Mouse (Mus musculus) liver, embryonic 14.5 days (tissue): ENCODE results near the gene Zmym6. TPM values are rescaled to one million over a fixed set of nuclear protein-coding genes. Genes with fewer than 3 reads are reported as not detected.
A peak's percentile ranks its signal among the peaks of the same experiment; 100 is the strongest.

Source experiments
- ATAC-seq: fragments of 200-750 bp; cut with Nextera tagmentation; 2 replicates; pipeline ENCODE4 v1.8.0; 2017; ENCODE audit warnings: moderate number of reproducible peaks, mild to moderate bottlenecking, moderate library complexity; ENCODE audit not compliant: insufficient read depth
- DNase-seq, 3 experiments: peaks; one replicate each; pipeline ENCODE4 v3.0.0-alpha.2; 2012 to 2013; ENCODE audit warnings: low read depth in 3 of 3, low spot score in 3 of 3
- H3K27ac ChIP-seq: fragments of 300-500 bp; sonication (generic); 2 replicates; pipeline ENCODE4 v1.5.1; 2014; ENCODE audit warnings: moderate library complexity, mild to moderate bottlenecking, control low read depth, inconsistent platforms
- H3K27me3 ChIP-seq: fragments of 300-500 bp; sonication (generic); 2 replicates; pipeline ENCODE4 v1.6.1; 2014; ENCODE audit warnings: mild to moderate bottlenecking, low read length, moderate library complexity; ENCODE audit not compliant: control insufficient read depth, insufficient read depth
- H3K36me3 ChIP-seq: fragments of 300-500 bp; sonication (generic); replicated peaks from 2 replicates; pipeline ENCODE4 v1.6.1; 2014; ENCODE audit warnings: low read depth; ENCODE audit not compliant: control insufficient read depth, insufficient read depth
- H3K4me1 ChIP-seq, 2 experiments: fragments of 200-500 bp in 1 of 2; fragments of 300-500 bp in 1 of 2; sonication (generic) in 1 of 2; replicated peaks; 2 replicates each; pipeline ENCODE4 v1.6.1; 2012 to 2014; ENCODE audit warnings: antibody characterized with exemption in 1 of 2, inconsistent platforms in 1 of 2, low read length in 1 of 2; ENCODE audit not compliant: control insufficient read depth in 2 of 2, insufficient read depth in 2 of 2
- H3K4me2 ChIP-seq: fragments of 300-500 bp; sonication (generic); 2 replicates; pipeline ENCODE4 v1.6.1; 2014; ENCODE audit warnings: low read depth, mild to moderate bottlenecking, control low read depth, moderate library complexity
- H3K4me3 ChIP-seq, 2 experiments: fragments of 200-500 bp in 1 of 2; fragments of 300-500 bp in 1 of 2; sonication (generic) in 1 of 2; 2 replicates each; pipeline ENCODE4 v1.5.1; 2012 to 2014; ENCODE audit warnings: low read depth in 2 of 2, low read length in 2 of 2, mild to moderate bottlenecking in 2 of 2, control low read depth in 1 of 2, inconsistent platforms in 1 of 2, moderate library complexity in 1 of 2; ENCODE audit not compliant: insufficient read depth in 1 of 2
- H3K9ac ChIP-seq: fragments of 300-500 bp; sonication (generic); replicated peaks from 2 replicates; pipeline ENCODE4 v1.6.1; 2014; ENCODE audit warnings: mild to moderate bottlenecking, control low read depth, moderate library complexity
- H3K9me3 ChIP-seq: fragments of 300-500 bp; sonication (generic); 2 replicates; pipeline ENCODE4 v1.6.1; 2016; ENCODE audit warnings: low read length, mixed read lengths; ENCODE audit not compliant: control insufficient read depth
- CTCF ChIP-seq: IDR thresholded peaks from 2 replicates; pipeline ENCODE4 v1.5.1; 2016; ENCODE audit warnings: antibody characterized with exemption, low read depth, control low read depth
- EP300 ChIP-seq: IDR thresholded peaks from 2 replicates; pipeline ENCODE4 v1.6.1; 2016; ENCODE audit warnings: antibody characterized with exemption, low read depth
- WGBS: fragments of 180-500 bp; shearing (Covaris S2); extraction: QIAGEN DNeasy Blood & Tissue Kit; methylation state at CpG from one replicate; pipeline ENCODE4 v1.1.7; 2014; ENCODE audit not compliant: insufficient replicate concordance; 5-methylcytosine and 5-hydroxymethylcytosine counted together
- polyA plus RNA-seq, 2 experiments: library from polyadenylated mRNA; depleted of rRNA in 1 of 2; stranded (reverse) in 1 of 2; unstranded in 1 of 2; fragments of >200 nt; fragmentation: Nextera tagmentation in 1 of 2; extraction: Ambion mirVana in 1 of 2; gene quantifications; 2 replicates each; pipeline versions ENCODE4 v1.2.1 to v1.2.3; 2012 to 2014

Zmym6 gene
- polyA plus RNA-seq, 2 experiments, result 1.9 to 3.7 TPM

DNA sequence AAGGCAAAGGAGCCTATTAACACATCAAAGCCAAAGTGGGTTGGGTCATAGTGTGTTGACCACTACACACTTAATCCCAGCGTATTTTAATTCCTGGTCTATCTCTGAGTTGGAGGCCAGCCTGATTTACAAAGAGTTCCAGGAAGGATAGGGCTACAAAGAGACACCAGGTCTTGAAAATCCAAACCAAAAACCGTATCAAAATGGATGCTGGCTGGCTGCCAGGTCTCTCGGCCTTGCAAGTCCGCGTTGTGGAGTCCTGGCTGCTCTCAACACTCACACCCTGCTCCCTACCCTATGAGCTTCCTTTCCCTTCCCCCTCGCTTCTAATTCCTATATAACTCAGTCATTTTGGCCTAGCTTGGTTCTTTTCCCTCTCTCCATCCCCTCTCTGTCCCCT lies 61.3 kb downstream of the Zmym6 start:
- no peak for ATAC-seq
- no peak overlapping the region for H3K27ac ChIP-seq
- TF ChIP-seq EP300 (no peak), CTCF (no peak)
- no peak for DNase-seq
- no peaks in the 10 kb centered on the region for H3K36me3 ChIP-seq
- H3K27me3 ChIP-seq, result no peaks in the 10 kb centered on the region
- no peak overlapping the region for H3K4me2 ChIP-seq
- no peak overlapping the region for H3K4me3 ChIP-seq
- H3K9ac ChIP-seq, result no peak overlapping the region
- 48% methylated on average over 6 of the region's 6 CpGs for WGBS
- H3K4me1 ChIP-seq, result no peaks in the 10 kb centered on the region
- no peaks in the 10 kb centered on the region for H3K9me3 ChIP-seq

DNA sequence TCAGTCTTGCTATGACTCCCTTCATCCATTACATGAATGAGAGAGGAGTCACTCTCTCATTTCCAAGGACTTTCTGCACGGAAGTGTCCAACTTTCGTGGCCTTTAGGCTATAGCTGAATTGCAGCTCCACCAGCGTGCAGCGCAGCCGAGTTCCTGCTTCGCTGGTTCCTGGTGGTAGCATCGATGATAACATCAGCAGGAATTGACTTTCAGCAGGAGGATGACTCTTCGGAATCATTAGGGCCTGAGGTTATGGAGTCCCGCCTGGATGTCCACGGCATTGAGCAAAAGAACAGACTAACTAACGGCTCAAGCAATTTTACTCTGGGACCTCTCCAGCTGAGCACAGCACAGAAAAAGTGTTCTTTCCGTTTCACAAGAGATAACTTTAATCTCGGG lies 72.8 kb downstream of the Zmym6 start:
- Histone ChIP-seq H3K27ac (no peak overlapping the region), H3K4me2 (no peak overlapping the region), H3K9ac (no peak overlapping the region), H3K9me3 (no peaks in the 10 kb centered on the region), H3K4me3 (no peak overlapping the region), H3K4me1 (no peaks in the 10 kb centered on the region), H3K27me3 (no peaks in the 10 kb centered on the region), H3K36me3 (no peaks in the 10 kb centered on the region)
- DNase-seq (no peak), ATAC-seq (no peak)
- TF ChIP-seq CTCF, result no peak
- no peak for TF ChIP-seq EP300
- 63% methylated on average over 13 of the region's 13 CpGs for WGBS

DNA sequence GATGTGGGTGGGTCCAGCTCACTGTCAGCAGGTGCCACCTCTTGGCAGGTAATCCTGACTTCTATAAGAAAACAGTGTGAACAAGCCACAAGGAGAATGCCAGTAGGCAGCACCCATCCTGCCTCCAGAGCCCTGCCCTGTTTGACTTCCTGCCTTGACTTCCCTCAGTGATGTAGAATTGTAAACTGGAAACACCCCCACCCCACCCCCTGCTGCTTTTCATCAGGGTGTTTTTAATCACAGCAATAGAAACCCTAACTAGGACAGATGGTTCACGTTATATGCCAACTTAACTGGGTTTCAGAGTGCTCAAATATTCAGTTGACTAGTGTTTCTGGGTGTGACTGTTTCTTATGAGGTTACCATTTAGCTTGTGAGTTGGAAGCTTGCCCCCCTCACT lies 76.2 kb downstream of the Zmym6 start:
- ATAC-seq (no peak), DNase-seq (no peak)
- no peak for TF ChIP-seq EP300
- TF ChIP-seq CTCF, result no peak
- H3K27me3 ChIP-seq, result no peaks in the 10 kb centered on the region
- H3K4me1 ChIP-seq, result no peaks in the 10 kb centered on the region
- no peak overlapping the region for H3K4me3 ChIP-seq
- H3K9ac ChIP-seq, result no peak overlapping the region
- 41% methylated on average over 1 of the region's 1 CpGs for WGBS
- H3K9me3 ChIP-seq, result no peaks in the 10 kb centered on the region
- H3K36me3 ChIP-seq, result no peaks in the 10 kb centered on the region
- H3K4me2 ChIP-seq, result no peak overlapping the region
- H3K27ac ChIP-seq, result no peak overlapping the region

DNA sequence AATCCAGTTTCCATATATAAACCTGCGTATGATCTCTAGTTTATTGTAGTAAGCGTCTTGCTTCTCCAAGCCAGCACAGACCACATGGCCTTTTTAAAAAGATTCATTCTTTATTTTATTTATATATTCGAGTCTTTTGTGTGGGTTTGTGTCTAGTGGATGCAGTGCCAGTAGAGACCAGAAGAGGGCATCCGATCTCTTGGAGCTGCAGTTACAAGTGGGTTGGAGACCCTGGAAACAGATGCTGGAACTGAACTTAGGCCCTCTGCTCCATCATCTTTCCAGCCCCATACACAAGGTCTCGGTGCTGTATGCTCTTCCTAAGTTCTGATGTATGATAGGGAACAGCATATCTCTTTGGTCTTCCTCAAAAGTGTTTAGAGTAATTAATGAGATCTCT lies 78.6 kb downstream of the Zmym6 start:
- Histone ChIP-seq H3K9me3 (no peaks in the 10 kb centered on the region), H3K27ac (no peak overlapping the region), H3K4me3 (no peak overlapping the region), H3K4me2 (no peak overlapping the region), H3K9ac (no peak overlapping the region), H3K27me3 (no peaks in the 10 kb centered on the region), H3K36me3 (no peaks in the 10 kb centered on the region), H3K4me1 (no peaks in the 10 kb centered on the region)
- DNase-seq, result no peak
- 48% methylated on average over 5 of the region's 5 CpGs for WGBS
- no peak for TF ChIP-seq EP300
- TF ChIP-seq CTCF, result peak; percentile 42
- no peak for ATAC-seq

DNA sequence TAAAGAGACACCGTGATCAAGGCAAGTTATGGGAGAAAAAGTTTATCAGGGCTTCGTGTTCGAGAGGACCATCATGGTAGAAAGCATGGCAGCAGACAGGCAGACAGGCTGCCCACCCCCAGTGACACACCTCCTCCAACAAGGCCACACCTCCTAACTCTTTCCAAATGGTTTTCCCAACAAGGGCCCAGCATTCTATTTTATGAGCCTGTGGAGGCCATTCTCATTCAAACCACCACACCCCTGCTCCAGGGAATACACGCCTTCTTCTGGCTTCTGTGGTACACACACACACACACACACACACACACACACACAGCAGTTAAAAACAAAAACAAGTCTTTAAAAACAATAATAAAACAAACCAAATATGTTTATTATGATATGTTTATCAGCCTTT lies 80.6 kb downstream of the Zmym6 start:
- H3K27ac ChIP-seq, result no peak overlapping the region
- no peak overlapping the region for H3K9ac ChIP-seq
- H3K4me2 ChIP-seq, result no peak overlapping the region
- H3K9me3 ChIP-seq, result no peaks in the 10 kb centered on the region
- no peak overlapping the region for H3K4me3 ChIP-seq
- ATAC-seq (no peak), DNase-seq (no peak)
- H3K36me3 ChIP-seq, result no peaks in the 10 kb centered on the region
- TF ChIP-seq EP300 (no peak), CTCF (no peak)
- H3K27me3 ChIP-seq, result no peaks in the 10 kb centered on the region
- WGBS, result 49% methylated on average over 4 of the region's 4 CpGs
- H3K4me1 ChIP-seq, result no peaks in the 10 kb centered on the region
